Mouse (Mus musculus) kidney, adult 11 months (tissue): ENCODE results near the gene Was.
"Not testable (repeated sequence)": the region's sequence is repeated elsewhere in the genome, so short reads cannot be mapped to it uniquely, and the experiment has no call there.

Experiments
- DNase-seq: peaks from one replicate; pipeline ENCODE4 v3.0.0; 2022

Gene Was

DNA sequence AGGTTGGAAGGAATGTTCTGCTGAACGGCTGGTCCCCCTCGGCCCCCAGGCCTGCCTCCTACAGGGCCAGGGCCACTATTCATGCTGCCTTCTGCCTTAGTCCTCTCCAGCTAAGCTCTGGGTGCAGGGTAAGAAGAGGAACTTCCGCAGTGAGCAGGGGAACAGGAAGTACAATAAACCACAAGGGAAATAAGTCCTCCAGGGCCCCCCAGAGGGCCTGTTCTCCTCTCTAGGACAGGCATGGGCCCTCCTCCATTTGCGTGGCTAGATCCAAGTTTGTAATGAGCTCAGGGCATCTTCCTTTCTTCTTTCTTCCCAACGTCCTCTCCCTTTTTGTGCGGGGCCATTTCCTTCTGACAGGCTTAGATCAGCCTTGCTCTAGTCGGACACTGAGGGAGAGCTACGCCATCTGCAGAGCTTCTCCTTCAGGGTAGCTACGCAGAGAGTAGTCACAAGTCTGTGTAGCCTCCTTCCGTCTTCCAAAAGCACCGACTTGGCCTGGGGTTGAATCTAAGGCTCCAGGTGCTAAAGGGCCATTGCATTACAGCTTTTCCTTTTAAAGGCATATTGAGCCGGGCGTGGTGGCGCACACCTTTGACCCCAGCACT, at the start of gene Was:
Gene Was, minus strand, starts transcription at position 153 of the 608 bp plus-strand sequence.
- DNase-seq, result no peak

DNA sequence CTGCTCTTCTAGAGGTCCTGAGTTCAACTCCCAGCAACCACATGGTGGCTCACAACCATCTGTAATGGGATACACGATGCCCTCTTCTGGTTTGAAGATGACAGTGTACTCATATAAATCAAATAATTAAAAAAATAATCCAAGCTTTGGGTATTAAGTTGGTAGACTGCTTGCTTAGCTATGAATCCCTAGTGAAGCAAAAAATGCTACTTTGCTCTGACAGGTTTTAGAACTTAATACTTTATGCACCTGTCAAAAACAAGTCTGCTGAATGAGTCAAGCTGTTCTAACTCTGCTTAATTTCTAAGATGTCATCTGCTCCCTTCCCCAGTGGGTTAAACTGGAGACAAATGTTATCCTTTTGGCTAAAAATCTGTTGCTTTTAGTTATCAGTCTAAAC, 49.2 kb upstream of the Was start:
- DNase-seq, result no peak

DNA sequence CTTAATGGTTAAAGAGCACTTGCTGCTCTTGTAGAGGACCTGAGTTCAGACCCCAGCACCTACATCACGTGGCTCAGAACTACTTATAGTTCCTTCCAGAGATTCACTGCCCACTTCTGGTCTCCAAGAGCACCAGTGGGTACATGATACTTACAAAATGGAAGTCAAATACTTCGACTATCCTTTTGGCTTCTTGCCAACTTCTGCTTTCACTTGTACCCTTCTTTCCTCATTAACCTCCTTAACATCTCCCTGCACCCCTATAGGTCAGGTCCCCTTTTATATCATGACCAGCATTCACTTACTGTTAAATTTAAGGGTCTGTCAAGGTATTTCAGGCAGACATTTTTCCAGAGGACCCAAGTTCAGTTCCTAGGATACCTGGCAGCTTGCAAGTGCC, 45.6 kb upstream of the Was start:
- DNase-seq, result no peak

DNA sequence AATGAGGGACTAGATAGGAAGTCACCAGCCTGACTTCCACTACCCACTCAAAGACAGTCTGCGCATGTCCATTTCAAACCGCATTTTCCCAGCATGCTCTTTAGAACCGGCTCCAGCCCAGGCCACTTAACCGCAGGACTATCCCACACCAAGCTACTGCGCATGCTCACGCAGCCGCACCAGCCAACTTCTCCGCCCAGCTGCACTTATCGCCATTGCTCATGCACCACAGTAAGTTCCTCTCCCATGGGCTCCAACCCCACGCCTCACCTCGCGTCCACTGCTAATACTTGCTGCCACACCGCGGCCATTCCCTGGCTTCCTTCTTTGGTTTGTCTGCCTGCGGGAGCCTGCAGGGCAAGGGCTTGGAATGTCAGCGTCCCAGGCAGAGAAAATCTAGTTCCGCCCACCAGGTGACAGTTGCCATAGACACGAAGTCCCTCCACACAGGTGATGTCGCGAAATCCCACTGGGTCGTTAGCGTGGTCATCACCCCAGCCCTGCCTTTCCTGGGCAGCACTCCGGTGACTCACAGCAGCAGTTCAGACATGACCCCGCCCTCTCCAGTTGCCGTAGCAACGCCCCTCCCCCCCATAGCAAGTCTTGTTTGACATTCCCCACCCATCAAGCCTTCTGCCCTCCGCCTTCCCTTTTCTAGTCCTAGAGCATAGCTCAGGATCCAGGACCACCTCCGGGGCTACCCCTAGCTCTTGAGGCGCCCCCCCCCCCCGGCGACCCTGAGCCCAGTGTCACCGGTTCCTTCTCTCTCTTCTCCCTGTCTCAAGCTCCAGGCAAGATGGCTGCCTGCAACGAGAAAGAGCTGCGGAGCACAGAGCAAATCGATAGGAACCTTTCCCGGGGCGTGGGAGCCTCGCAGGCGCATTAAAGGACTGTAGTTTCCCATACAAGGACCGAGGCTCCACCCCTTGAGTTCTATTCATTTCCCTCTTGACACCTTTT, 42.0 kb upstream of the Was start, which contains the start of gene Wdr13:
Gene Wdr13, minus strand, starts transcription at position 876 of the 960 bp plus-strand sequence.
- DNase-seq, result peak; percentile 94

DNA sequence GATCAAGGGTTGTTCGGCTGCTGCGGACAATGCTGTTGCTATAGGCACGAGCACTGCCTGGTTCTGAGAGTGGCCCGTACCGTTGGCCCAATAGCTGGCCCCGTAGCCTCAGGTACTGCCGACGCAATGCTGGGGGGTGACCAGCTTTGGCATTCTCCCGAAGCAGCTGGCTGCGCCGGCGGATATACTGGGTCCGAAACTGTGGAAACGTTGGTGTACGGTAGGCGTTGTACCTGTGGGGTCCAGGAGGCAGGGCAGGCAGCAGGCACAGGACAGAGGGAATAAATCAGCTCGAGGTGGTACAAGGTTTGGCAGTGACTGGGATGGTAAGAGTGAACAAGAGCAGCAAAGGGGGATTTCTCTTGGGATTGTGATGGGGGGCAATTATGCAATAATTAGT, 41.1 kb upstream of the Was start:
- peak; percentile 23 for DNase-seq

DNA sequence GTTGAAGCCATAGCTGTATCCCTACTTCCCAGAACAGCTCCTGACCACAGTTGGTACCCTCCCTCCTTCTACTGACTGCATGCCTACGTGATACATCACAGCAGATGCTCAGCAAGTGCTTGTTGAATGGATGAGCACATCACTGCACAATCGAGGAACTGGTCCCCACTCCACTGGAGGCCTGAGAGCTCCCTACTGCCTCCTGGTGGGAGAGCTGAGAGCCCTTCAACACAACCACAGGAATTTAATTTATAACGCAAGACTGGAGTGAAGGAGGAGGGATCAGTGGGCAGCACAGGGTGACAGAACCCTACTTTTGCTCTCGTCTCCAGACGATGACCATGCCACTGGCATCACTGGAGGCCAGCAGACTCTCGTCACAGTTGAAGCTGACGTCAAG, 34.9 kb upstream of the Was start:
- no peak for DNase-seq

DNA sequence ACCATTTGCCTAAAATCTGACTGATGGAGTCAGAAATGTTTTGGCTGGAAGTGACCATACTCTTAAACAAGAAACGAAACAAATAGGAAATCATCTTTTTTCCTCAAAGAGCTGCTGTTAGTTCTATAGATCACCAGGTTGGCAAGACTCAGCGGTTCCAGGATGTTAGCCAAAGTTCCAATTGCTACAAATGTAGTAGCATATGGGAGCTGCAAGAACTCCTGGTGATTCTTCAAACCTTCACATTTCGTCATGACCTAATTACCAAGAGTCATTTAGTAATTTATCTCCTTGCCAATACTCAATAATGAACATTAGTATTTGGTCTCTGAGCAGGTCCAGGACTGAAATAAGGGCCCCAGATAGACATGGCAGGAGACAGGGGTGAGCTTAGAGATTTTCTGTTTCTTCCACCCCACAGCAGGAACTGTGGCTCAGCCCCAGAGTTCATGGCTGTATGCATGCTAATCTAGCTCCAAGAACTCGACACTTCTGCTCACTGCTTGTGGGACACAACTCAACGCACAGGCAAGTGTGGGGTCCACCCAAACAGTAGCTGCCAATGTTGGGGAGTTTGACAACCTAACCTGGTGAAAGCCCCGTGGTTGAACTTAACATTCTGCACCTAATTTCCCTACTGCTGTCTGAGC, 33.6 kb upstream of the Was start:
- DNase-seq, result no peak

DNA sequence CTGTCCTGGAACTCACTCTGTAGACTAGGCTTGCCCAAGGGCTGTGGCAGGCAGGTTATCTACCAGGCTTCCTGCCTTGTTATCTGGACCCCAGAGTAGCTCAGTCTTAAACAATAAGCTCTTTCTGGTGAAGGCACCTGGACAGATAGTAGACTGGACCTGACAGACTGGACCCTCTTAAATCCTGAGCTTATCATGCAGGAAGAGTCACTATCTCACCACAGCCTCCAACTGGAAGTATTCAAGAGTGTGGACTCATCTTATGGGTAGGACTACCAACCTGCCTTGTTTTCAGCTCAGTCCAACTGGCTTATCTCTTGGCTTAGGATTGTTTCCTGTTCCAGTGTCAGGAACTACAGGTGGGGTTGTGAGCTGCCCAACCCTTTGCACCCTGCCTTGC, 27.0 kb upstream of the Was start:
- DNase-seq, result no peak

DNA sequence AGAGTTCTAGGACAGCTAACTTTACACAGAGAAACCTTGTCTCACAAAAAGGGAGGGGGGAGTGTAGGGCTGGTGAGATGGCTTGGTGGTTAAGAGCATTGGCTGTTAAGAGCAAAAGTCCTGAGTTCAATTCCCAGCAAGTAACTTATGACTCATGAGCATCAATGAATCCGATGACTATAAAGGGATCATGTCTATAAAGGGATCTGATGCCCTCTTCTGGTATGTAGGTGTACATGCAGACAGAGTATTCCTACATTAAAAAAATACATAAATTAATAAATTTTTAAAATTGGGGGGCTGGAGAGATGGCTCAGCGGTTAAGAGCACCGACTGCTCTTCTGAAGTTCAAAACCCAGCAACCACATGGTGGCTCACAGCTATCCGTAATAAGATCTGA, 25.0 kb upstream of the Was start:
- no peak for DNase-seq

DNA sequence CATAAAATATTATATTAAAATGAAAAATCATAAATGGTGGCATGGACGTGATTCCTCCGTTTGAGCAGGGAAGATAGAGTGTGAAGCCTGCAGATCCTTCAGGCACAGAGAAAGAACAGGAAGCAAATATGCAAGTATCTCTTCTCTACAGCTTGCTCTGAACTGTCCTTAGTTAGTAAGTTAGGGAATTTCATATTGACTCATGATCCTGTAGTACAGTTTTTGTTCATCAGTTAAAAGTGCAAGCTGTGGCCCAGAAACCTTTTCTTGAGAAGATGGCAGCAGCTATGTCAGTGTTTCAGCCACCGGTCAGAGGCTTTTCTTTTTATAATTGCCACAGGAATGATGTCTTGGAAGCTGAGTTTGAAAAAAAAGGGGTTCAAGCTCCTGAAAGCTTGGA, 14.7 kb upstream of the Was start:
- DNase-seq, result no peak

DNA sequence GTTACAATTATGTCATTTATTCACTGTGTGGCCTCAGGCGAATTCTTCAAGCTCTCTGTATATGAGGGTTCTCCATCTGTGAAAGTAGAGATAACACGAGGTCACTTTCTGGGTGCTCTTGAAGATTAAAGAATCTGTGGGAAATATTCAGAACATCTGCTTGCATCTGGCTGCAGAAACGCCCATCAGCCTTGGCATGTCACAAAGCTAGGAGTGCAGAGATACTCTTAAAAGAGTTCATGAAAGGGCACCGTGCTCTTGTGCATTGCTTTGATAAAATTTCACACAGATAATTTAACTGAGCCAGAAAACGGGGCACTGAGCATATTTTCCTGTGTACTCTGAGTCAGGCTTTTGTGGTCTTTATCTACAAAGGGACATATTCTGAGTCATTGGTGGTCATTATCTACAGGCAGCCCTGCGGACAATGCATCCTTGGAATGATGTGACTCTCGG, 11.9 kb upstream of the Was start:
- no peak for DNase-seq

DNA sequence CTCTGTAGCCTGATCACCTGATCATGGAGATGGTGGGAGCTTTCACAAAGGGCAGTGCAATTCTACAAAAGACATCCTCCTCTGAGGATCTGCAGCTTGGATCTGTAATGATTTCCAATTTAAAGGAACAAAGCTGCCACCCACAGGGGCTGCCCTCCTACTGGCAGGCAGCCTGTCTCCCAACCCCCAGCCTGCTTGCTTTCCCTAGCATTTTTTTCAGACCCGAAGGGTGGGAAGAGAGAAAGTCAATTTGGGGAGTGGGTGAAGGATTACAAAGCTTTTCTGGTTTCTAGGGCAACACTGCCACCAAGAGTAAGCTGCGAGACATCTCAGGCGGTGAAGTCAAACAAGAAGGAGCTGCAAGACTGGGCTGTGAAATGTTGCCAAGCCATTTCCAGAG, 10.7 kb upstream of the Was start:
- no peak for DNase-seq

DNA sequence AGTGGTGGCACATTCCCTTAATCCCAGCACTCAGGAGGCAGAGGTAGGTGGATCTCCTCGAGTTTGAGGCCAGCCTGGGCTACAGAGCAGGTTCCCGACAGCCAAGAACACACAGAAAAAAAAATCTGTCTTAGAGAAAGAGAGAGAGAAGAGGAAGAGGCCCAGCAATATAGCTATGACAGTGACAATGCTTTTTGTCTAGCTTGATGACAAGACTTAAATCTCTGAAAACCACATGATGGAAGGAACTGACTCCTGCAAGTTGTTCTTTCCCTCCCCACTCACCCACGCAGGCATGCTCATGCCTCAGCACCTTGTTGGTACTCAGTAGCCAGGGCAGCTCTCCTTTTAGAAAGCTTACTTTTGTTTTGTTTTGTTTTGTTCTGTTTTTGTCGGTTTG, 9.1 kb upstream of the Was start:
- DNase-seq, result no peak

DNA sequence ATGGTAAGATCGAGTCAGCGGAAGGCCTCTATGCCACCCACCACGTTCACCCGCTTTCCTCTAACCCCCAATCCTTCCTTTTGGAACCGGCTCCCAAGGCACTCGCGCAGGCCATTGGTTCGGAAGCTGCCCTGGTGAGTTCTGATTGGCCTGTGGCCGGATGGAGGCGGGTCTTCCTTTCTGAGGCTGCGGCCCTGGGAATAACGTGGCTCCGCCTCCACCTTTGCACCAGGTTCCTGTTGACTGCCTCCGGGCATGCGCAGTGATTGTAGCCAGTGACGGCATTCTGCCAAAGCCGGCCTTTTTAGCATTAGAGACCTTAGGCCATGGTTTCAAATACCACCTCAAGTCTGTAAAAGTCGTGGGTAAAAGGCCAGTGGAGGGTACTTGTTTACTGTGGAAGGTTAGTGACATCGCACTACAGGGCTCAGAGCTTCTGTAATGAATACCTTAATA, 6.5 kb upstream of the Was start:
- DNase-seq, result peak; percentile 98

DNA sequence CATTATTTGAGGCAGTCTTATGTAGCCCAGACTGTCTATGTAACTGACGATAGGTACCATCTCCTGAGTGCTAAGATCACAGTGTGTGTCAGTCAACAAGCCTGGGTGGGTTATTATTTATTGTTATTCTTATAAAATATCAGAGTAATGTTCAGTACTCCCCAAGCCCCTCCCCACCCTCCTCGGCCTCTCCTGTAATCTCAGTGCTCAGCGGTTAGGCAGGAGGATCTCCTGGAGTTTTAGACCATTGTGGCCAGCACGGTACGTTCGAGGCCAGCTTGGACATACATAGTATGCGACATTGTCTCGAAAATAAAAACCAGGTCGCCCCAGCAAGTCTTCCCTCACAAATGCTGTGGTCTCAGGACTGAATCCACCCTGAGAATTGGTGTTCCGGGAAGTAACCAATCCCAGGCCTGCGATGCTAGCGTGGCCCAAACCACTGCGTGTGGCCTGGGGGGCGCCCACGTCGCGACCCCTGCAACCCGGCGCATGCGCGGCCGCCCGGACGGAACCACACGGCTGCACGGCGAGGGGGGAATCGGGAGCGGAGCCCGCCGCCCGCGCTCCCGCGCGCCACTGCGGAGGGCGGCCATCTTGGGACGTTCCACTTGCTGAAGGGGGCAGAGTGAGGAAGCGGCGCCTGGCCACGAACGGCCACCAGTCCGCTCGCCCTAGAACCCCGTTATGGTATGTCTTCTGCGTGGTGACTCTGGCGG, 5.9 kb upstream of the Was start:
- DNase-seq, result peak; percentile 90

DNA sequence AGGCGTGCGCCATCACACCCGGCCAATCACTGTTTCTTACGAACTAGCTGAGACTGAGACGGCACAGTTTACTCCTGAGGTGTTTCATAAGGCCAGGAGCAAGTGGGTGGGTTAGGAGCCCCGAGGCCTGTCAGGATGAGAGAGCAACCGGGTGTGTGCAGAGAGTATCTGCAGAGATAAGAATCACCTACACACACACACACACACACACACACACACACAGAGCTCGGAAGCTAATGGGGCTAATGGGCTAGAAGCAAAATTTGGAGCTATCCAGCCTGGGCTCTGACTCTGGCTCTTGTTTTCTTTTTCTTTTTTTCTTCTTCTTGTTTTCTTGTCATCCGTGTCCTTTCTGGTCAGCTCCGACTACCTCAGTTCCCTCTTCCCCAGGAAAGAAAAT, 5.2 kb upstream of the Was start:
- DNase-seq, result no peak

DNA sequence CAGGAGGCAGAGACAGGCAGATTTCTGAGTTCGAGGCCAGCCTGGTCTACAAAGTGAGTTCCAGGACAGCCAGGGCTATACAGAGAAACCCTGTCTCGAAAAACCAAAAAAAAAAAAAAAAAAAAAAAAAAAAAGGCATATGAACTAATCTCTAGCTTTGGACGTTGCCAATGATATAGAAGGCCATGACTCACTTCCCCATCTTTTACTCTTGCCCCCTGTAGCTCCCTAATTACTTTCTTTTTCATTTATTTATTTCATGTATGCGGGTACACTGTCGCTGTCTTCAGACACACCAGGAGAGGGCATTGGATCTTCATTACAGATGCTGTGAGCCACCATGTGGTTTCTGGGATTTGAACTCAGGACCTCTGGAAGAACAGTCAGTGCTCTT, 653 bp upstream of the Was start:
- DNase-seq, result not testable (repeated sequence)

DNA sequence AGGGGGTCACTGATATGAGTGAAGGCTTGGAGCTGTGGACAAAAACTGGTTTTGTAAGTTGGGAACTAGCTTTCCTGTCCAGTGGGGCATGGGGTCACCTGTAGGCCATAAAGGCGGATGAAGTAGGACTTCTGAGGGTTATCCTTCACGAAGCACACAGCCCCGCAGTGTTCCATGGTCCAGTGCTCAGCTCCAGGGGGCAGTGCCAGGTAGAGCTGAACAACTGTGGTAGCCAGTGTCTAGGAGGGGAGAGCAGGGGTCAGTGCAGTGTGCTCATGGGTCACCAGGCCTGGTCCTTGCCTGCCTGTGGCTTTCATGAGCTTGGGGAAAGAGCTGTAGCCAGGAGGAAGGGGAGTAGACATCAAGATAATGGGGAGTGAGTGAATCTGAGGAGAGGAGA, 552 bp downstream of the Was start:
- DNase-seq, result no peak

DNA sequence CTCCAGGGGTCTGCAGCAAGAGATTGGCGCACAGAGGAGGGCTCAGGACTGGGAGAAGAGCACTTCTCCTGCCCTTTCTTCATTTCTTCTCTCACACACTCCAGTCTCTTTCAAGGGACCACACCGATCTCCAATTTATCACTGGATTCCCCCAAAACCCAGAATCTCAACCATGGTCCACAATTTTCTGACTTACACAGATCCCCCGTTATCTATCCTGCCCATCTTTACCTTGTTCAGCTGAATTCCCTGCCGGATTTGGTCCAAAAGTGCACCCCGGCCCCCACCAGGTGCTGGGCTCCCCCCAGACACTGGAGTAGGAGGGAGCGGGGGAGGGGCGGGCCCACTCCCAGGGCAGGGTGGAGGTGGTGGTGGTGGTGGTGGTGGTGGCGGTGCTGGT, 4.7 kb downstream of the Was start:
- no peak for DNase-seq

DNA sequence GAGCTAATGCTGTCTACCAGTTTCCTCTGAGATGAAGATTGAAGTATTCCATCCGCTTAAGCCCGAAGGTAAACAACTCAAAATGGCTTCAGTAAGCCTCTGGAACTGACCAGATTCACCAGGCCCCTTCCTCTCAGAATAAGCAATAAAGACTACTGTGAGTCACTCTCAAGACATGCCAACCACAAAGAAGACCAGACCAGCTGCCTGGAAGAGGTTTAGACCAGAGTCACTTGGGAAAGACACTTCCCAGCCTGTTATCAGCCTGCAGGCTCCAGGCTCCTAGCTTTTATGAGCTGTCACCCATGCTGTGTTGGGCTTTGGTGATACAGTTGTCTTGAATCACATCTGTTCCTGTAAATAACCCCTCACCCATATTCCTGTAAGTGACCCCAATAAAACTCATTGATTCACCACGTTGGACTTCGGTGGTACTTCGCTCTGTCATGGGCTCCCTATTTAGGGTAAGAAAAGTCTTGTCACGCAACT, 5.5 kb downstream of the Was start:
- DNase-seq, result no peak

DNA sequence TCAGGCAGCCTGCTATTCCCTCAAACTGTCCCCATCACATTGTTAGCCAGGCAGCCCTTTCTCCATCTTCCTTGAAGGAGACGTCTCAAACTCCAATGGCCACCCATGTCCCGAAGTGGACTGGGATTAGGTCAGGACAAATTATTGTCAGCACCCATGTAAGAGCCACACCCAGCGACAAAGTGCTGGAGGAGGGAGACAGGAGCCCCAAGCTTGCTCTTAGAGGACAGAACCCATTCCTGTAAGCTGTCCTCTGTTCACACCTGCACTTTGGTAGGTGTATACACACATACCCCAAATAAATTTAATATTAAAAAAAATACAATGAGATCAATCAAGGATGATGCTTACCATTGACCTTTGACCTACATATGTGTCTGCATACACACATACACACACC, 15.2 kb downstream of the Was start:
- DNase-seq, result no peak

DNA sequence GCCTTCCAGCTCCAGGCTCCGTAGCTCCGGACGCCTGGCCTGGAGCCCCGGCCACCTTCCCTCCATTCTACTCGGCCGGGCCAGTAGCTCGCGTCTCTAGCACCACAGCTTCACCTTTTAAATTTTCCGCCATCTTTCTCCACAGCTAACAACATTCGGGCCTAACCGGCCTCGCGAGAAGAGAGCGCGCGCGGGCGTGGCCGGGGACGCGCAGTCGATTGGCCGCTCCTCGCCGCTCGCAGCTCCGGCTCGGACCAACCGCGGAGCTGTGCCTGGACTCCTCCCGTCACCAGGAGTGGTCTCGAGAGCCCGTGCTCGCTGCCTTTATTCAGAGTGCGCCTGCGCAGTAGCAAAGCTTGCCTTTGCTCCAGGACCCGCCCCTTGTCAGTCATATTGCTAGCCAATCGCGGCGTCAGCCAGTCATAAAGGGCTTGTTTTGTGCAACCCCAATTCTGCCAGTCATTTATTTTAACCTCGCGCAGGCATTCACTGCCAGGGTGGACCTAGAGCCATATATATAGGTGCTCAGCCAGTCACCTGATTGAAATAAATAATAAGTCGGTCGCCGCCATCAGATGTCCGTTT, 15.8 kb downstream of the Was start, which contains the start of gene Suv39h1:
Gene Suv39h1, minus strand, starts transcription at position 331 of the 585 bp plus-strand sequence.
- DNase-seq, result peak; percentile 98
